Mouse (Mus musculus) embryonic facial prominence, embryonic 11.5 days (tissue): ENCODE results near the gene Jmjd8. TPM values are rescaled to one million over a fixed set of nuclear protein-coding genes. Genes with fewer than 3 reads are reported as not detected.

Source experiments
- ATAC-seq: fragments of 200-750 bp; cut with Nextera tagmentation; replicated peaks from 2 replicates; pipeline ENCODE4 v1.8.0; 2017; ENCODE audit warnings: low read depth; ENCODE audit not compliant: insufficient number of reproducible peaks, low FRiP score, low TSS enrichment
- DNase-seq: peaks from one replicate; pipeline ENCODE4 v3.0.0-alpha.2; 2015; ENCODE audit warnings: low spot score
- H3K27ac ChIP-seq: fragments of 300-500 bp; sonication (generic); replicated peaks from 2 replicates; pipeline ENCODE4 v1.5.1; 2014; ENCODE audit warnings: mild to moderate bottlenecking, low read depth, low read length, control low read depth
- H3K27me3 ChIP-seq: fragments of 300-500 bp; sonication (generic); 2 replicates; pipeline ENCODE4 v1.6.1; 2014; ENCODE audit warnings: mild to moderate bottlenecking, low read length, moderate library complexity, mixed read lengths; ENCODE audit not compliant: control insufficient read depth, insufficient read depth
- H3K36me3 ChIP-seq: fragments of 300-500 bp; sonication (generic); replicated peaks from 2 replicates; pipeline ENCODE4 v1.6.1; 2014; ENCODE audit warnings: low read depth, mild to moderate bottlenecking, low read length, moderate library complexity, mixed read lengths; ENCODE audit not compliant: control insufficient read depth, insufficient read depth
- H3K4me1 ChIP-seq: fragments of 300-500 bp; sonication (generic); 2 replicates; pipeline ENCODE4 v1.6.1; 2014; ENCODE audit warnings: low read length, mixed read lengths; ENCODE audit not compliant: control insufficient read depth, insufficient read depth
- H3K4me2 ChIP-seq: fragments of 300-500 bp; sonication (generic); 2 replicates; pipeline ENCODE4 v1.6.1; 2014; ENCODE audit warnings: low read depth, mild to moderate bottlenecking, control low read depth, low read length, moderate library complexity
- H3K4me3 ChIP-seq: fragments of 300-500 bp; sonication (generic); 2 replicates; pipeline ENCODE4 v1.5.1; 2014; ENCODE audit warnings: low read depth, low read length, control low read depth
- H3K9ac ChIP-seq: fragments of 300-500 bp; sonication (generic); replicated peaks from 2 replicates; pipeline ENCODE4 v1.6.1; 2014; ENCODE audit warnings: mild to moderate bottlenecking, control low read depth, low read length
- H3K9me3 ChIP-seq: fragments of 300-500 bp; sonication (generic); replicated peaks from 2 replicates; pipeline ENCODE4 v1.6.1; 2016; ENCODE audit warnings: mild to moderate bottlenecking, low read length, inconsistent platforms, mixed read lengths; ENCODE audit not compliant: control insufficient read depth
- WGBS: fragments of 180-500 bp; shearing (Covaris S2); extraction: QIAGEN DNeasy Blood & Tissue Kit; methylation state at CpG from one replicate; pipeline ENCODE4 v1.1.7; 2014; 5-methylcytosine and 5-hydroxymethylcytosine counted together
- polyA plus RNA-seq: library from polyadenylated mRNA; unstranded; fragments of >200 nt; fragmentation: Nextera tagmentation; extraction: Ambion mirVana; gene quantifications from 2 replicates; pipeline ENCODE4 v1.2.1, GENCODE M21; 2014

Jmjd8 gene
- polyA plus RNA-seq, 1 experiment from 2014 or later, result 42.0 TPM

DNA sequence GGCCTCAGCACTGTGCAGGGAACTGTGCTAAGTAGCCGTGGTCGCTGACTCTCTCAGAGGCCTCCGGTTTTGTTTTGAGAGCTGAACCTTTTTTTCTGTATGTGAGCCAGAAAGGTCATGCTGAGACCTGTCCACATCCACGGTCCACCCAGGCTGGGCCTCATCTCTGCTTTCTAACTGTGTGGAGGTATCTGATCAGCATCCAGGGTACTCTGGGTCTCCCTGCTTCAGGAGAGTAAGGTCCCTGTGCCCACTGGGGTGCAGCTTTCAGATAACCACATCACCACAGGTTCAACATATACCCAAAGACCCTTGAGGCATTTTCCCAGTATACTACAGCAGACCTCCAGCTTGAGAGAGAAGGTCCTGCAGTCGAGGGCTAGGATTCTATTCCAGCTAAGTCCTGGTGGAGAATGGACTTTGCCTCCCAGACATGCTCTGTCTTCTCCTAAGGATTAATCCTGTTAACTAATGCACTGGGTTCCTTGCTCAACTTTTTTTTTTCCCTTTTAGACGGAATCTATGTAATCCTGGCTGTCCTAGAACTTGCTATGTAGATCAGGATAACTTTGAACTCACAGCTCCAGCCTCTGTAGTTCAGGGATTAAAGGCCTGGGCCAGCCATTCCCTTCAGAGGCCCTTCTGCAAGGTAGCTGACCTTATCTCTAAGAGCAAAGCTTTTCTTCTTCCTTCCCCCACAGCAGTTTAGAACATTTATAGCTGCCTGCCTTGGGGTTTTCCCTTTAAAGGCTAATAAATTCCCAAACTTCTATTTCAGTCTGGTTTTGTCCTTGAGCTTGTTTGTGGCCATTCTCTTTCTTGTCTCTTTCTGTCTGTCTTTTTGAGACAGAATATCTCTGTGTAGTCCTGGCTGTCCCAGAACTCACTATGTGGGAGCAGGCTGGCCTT lies 33.3 kb downstream of the Jmjd8 start:
- Histone ChIP-seq H3K4me3 (peak overlapping the region; percentile 54), H3K27ac (peak overlapping the region; percentile 76), H3K4me2 (peak overlapping the region; percentile 81), H3K9me3 (no peaks in the 10 kb centered on the region), H3K9ac (peak overlapping the region; percentile 75), H3K27me3 (no peaks in the 10 kb centered on the region), H3K4me1 (peaks cover 9% of the 10 kb centered on the region), H3K36me3 (no peaks in the 10 kb centered on the region)
- peak; percentile 50; the same call in 1 of the 2 replicates for ATAC-seq
- 10% methylated on average over 6 of the region's 6 CpGs for WGBS
- DNase-seq, result no peak

DNA sequence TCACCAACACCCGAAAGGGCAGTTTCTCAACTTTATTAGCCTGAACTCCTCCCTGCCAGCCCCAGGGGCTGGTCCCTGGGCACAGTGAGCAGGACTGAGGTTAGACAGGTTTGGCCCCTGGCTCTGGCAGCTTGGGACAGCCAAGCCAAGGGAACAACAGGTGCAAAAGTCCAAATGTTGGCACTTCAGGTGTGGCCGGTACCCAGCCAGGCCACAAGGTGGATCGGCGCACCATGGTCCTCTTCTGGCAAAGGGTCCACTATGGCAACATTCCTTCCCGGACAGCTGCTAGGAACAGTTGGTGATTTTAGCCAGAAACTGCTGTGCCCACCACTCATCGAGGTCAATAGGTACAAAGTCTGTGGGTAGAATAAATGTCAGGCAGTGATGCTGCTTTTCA lies 35.0 kb downstream of the Jmjd8 start:
- H3K9ac ChIP-seq, result no peak overlapping the region
- ATAC-seq (no peak), DNase-seq (no peak)
- 94% methylated on average over 6 of the region's 6 CpGs for WGBS
- no peak overlapping the region for H3K27ac ChIP-seq
- no peaks in the 10 kb centered on the region for H3K9me3 ChIP-seq
- H3K27me3 ChIP-seq, result no peaks in the 10 kb centered on the region
- no peak overlapping the region for H3K4me2 ChIP-seq
- peaks cover 15% of the 10 kb centered on the region for H3K4me1 ChIP-seq
- no peaks in the 10 kb centered on the region for H3K36me3 ChIP-seq
- H3K4me3 ChIP-seq, result no peak overlapping the region

DNA sequence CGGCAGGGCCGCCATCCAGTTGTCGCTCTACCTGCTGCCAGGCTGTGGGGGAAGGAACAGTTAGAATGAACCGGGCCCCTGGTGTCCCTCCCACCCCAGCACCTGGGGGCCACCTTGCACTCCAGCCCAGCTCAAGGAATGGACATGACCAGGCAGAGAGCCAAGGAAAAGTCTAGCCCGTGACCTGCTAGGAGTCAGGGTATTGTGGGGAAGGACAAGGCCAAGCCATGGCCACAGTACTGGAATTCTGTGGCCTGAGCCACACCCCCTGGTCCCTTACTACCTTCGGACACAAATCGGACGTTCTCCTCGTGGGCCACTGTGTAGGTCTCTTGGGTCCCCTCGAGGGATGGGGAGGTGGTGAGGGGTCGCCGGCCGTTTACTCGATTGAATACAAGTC lies 35.6 kb downstream of the Jmjd8 start:
- H3K4me2 ChIP-seq, result no peak overlapping the region
- no peaks in the 10 kb centered on the region for H3K9me3 ChIP-seq
- H3K4me3 ChIP-seq, result no peak overlapping the region
- ATAC-seq (no peak), DNase-seq (no peak)
- H3K27me3 ChIP-seq, result no peaks in the 10 kb centered on the region
- 92% methylated on average over 14 of the region's 14 CpGs for WGBS
- H3K9ac ChIP-seq, result no peak overlapping the region; the same call in 1 of the 2 replicates
- H3K27ac ChIP-seq, result no peak overlapping the region
- no peaks in the 10 kb centered on the region for H3K36me3 ChIP-seq
- H3K4me1 ChIP-seq, result peaks cover 15% of the 10 kb centered on the region

DNA sequence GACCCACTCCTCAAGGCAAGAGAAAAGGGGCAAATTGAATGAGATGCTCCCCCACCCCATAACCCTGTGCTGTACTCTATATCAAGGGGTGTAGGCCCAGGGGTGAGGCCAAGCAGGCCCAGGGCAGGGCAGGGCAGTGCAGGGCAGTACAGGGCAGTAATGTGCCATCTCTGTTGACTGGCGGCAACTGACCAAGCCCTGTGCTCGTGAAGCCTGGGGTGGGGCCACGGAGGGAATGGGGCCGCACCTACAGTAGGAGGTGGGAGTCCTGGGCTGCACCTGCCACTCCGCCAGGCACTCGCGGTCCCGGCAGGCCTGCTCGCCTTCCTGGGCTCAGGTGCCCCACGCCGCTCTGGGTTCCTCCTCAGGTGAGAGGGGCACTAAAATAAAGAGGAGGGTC lies 36.6 kb downstream of the Jmjd8 start:
- DNase-seq, result no peak
- no peaks in the 10 kb centered on the region for H3K27me3 ChIP-seq
- no peaks in the 10 kb centered on the region for H3K36me3 ChIP-seq
- ATAC-seq, result no peak
- no peaks in the 10 kb centered on the region for H3K9me3 ChIP-seq
- no peak overlapping the region for H3K9ac ChIP-seq
- H3K27ac ChIP-seq, result no peak overlapping the region
- H3K4me3 ChIP-seq, result no peak overlapping the region
- H3K4me2 ChIP-seq, result no peak overlapping the region
- peaks cover 15% of the 10 kb centered on the region for H3K4me1 ChIP-seq
- 87% methylated on average over 11 of the region's 11 CpGs for WGBS

DNA sequence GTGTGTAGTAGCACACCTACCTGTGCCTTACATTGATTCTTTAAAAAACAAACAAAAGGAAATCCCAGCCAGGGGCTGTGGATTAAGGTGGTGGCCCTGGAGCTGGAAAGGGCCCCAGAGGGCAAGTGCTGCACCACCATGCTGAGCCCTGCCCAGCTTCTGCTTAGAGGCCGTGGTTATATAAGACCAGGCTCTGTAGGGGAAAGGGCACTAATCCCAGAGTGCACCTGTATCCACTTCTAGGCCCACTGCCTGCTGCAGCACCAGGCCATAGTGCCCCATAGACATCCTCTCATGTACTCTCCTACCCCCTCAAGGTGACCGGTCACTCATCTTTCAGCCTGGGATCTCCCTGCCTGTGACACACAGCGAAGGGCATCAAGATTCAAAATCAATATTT lies 37.5 kb downstream of the Jmjd8 start:
- no peak overlapping the region for H3K4me3 ChIP-seq
- no peak overlapping the region for H3K9ac ChIP-seq
- no peak overlapping the region for H3K4me2 ChIP-seq
- no peaks in the 10 kb centered on the region for H3K36me3 ChIP-seq
- H3K27me3 ChIP-seq, result no peaks in the 10 kb centered on the region
- H3K4me1 ChIP-seq, result peaks cover 10% of the 10 kb centered on the region
- no peak overlapping the region for H3K27ac ChIP-seq
- DNase-seq (no peak), ATAC-seq (no peak)
- no peaks in the 10 kb centered on the region for H3K9me3 ChIP-seq
- WGBS, result 86% methylated on average over 3 of the region's 3 CpGs

DNA sequence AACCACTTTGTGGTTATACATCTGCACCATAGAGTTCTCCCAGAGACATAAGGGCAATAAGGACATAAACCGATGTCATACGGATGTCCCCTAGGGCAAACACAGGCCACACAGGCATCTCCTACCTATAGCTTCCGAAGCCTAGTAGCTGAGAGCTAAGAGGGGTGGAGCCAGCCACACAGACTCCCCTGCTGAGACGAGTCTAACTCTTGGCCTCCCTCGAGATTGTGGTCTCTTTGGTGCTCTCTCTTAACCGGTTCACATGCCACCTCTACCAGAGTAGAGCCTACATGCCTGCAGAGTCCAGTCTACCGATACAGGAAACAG lies 38.8 kb downstream of the Jmjd8 start:
- Histone ChIP-seq H3K4me3 (peak overlapping the region; percentile 75), H3K4me2 (peak overlapping the region; percentile 99), H3K27ac (no peak overlapping the region), H3K9ac (no peak overlapping the region), H3K9me3 (no peaks in the 10 kb centered on the region), H3K36me3 (no peaks in the 10 kb centered on the region), H3K4me1 (peaks cover 6% of the 10 kb centered on the region), H3K27me3 (no peaks in the 10 kb centered on the region)
- WGBS, result 12% methylated on average over 7 of the region's 7 CpGs
- ATAC-seq (no peak), DNase-seq (no peak)

DNA sequence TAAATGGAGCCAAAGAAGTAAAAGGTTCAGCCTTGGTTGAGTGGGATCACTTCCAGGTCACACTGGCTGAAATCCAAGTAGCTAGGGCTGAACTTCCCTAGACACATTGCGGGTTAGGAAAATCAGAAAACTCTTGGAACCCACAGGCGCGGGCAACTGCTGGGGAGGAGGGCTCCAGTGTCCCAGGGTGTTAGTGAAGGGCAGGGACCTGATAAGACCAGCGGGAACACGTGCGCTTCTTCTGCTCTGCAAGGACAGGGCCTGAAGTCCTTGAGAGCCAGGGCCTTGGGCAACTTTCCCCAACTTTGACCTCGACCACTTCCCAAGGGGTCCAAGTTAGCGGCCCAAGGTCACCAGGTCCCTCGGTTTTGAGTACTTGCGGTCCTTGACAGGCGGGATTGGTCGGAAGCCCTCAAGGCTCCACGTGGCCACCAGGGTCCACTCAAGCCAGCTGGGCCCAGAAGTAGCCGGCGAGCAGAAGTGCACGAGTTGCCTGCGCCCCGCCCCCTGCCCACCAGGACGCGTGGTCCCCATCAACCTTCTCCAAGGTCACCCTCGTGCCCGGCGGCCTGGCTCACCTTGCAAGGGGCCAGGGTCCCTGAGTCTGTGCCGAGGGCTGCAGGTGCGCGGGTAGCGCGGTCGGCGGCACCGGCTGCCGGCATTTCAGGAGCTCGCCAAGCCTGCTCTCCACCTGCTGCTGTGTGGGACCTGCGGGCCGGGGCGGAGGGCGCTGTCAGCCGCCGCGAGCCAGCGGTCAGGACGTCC lies 39.4 kb downstream of the Jmjd8 start:
- ATAC-seq, result peak; percentile 44
- H3K27ac ChIP-seq, result no peak overlapping the region
- WGBS, result under 1% methylated on average over 41 of the region's 42 CpGs

More for the DNA sequence above, 39.4 kb downstream of the Jmjd8 start:
- Histone ChIP-seq H3K4me2 (peak overlapping the region; percentile 99), H3K4me1 (peaks cover 6% of the 10 kb centered on the region), H3K9me3 (no peaks in the 10 kb centered on the region), H3K36me3 (no peaks in the 10 kb centered on the region), H3K27me3 (no peaks in the 10 kb centered on the region), H3K9ac (peak overlapping the region; percentile 55), H3K4me3 (peak overlapping the region; percentile 75)
- peak; percentile 44 for DNase-seq
